Mouse (Mus musculus) gastrocnemius, adult 18-20 months (tissue): Measurements from ENCODE around the gene Ptprq. TPM values are rescaled to one million over a fixed set of nuclear protein-coding genes. Genes with fewer than 3 reads are reported as not detected.

Source experiments
- DNase-seq: peaks from one replicate; pipeline ENCODE4 v3.0.0; 2021; ENCODE audit warnings: low spot score
- total RNA-seq, 2 experiments: library from RNA; stranded (reverse); gene quantifications; 2 replicates each; pipeline ENCODE4 v1.2.3; 2021

Gene Ptprq
- total RNA-seq, 2 experiments from 2014 or later = 0.17 to 0.21 TPM

- no peak for DNase-seq
Measured at GRCm38 (mm10) chr10:107649687-107650086, 70.2 kb downstream of the Ptprq start.

GRCm38 (mm10) chr10:107628104-107628503, 91.7 kb downstream of the Ptprq start:
- DNase-seq = no peak

- DNase-seq = peak; percentile 2
Measured at GRCm38 (mm10) chr10:107626648-107627047, 93.2 kb downstream of the Ptprq start.

- DNase-seq = no peak
Measured at GRCm38 (mm10) chr10:107624211-107624610, 95.6 kb downstream of the Ptprq start.

- DNase-seq = no peak
Measured at GRCm38 (mm10) chr10:107615460-107615859, 104.4 kb downstream of the Ptprq start.

GRCm38 (mm10) chr10:107601371-107601770, 118.5 kb downstream of the Ptprq start:
- no peak for DNase-seq

GRCm38 (mm10) chr10:107583360-107583759, 136.5 kb downstream of the Ptprq start:
- no peak for DNase-seq

GRCm38 (mm10) chr10:107569044-107569443, 150.8 kb downstream of the Ptprq start:
- no peak for DNase-seq

GRCm38 (mm10) chr10:107568261-107568660, 151.6 kb downstream of the Ptprq start:
- DNase-seq = peak; percentile 58

- DNase-seq = peak; percentile 83
Measured at GRCm38 (mm10) chr10:107562875-107563274, 157.0 kb downstream of the Ptprq start.

GRCm38 (mm10) chr10:107560881-107561280, 159.0 kb downstream of the Ptprq start:
- no peak for DNase-seq

- no peak for DNase-seq
Measured at GRCm38 (mm10) chr10:107543026-107543425, 176.8 kb downstream of the Ptprq start.

- no peak for DNase-seq
Measured at GRCm38 (mm10) chr10:107528758-107529157, 191.1 kb downstream of the Ptprq start.

- DNase-seq = no peak
Measured at GRCm38 (mm10) chr10:107519216-107519615, 200.6 kb downstream of the Ptprq start.

GRCm38 (mm10) chr10:107516641-107517040, 203.2 kb downstream of the Ptprq start:
- DNase-seq = no peak

- DNase-seq = no peak
Measured at GRCm38 (mm10) chr10:107514735-107515134, 205.1 kb downstream of the Ptprq start.

GRCm38 (mm10) chr10:107506397-107506796, 213.5 kb downstream of the Ptprq start:
- peak; percentile 49 for DNase-seq

GRCm38 (mm10) chr10:107503430-107503829, 216.4 kb downstream of the Ptprq start:
- no peak for DNase-seq

- DNase-seq = no peak
Measured at GRCm38 (mm10) chr10:107502193-107502592, 217.7 kb downstream of the Ptprq start.

GRCm38 (mm10) chr10:107499656-107500055, 220.2 kb downstream of the Ptprq start:
- peak; percentile 74 for DNase-seq

GRCm38 (mm10) chr10:107496402-107496801, 223.4 kb downstream of the Ptprq start:
- DNase-seq = no peak

- DNase-seq = peak; percentile 57
Measured at GRCm38 (mm10) chr10:107494568-107494967, 225.3 kb downstream of the Ptprq start, which contains the start of gene Myf6. Gene Myf6, minus strand, starts transcription at chr10:107494737.

- no peak for DNase-seq
Measured at GRCm38 (mm10) chr10:107493580-107494474, 226.0 kb downstream of the Ptprq start.
